Mouse (Mus musculus) left cerebral cortex, postnatal 4 days (tissue): ENCODE data around the gene Nbeal2. TPM values are rescaled to one million over a fixed set of nuclear protein-coding genes. Genes with fewer than 3 reads are reported as not detected.
"Not testable (repeated sequence)": the region's sequence is repeated elsewhere in the genome, so short reads cannot be mapped to it uniquely, and the experiment has no call there.

Experiments
- DNase-seq: peaks from one replicate; pipeline ENCODE4 v3.0.0-alpha.2; 2022
- intact Hi-C: fragments of 180-260 bp; cut with DNase I; formaldehyde crosslinking; loops from one replicate; pipeline ENCODE4 v1.15.1; 2025
- total RNA-seq, 2 experiments: library from RNA; stranded (reverse); gene quantifications; 2 replicates each; pipeline ENCODE4 v1.2.3; 2021

The Nbeal2 gene
- total RNA-seq = 10 to 100 TPM; 13.0 to 14.6 TPM

DNA sequence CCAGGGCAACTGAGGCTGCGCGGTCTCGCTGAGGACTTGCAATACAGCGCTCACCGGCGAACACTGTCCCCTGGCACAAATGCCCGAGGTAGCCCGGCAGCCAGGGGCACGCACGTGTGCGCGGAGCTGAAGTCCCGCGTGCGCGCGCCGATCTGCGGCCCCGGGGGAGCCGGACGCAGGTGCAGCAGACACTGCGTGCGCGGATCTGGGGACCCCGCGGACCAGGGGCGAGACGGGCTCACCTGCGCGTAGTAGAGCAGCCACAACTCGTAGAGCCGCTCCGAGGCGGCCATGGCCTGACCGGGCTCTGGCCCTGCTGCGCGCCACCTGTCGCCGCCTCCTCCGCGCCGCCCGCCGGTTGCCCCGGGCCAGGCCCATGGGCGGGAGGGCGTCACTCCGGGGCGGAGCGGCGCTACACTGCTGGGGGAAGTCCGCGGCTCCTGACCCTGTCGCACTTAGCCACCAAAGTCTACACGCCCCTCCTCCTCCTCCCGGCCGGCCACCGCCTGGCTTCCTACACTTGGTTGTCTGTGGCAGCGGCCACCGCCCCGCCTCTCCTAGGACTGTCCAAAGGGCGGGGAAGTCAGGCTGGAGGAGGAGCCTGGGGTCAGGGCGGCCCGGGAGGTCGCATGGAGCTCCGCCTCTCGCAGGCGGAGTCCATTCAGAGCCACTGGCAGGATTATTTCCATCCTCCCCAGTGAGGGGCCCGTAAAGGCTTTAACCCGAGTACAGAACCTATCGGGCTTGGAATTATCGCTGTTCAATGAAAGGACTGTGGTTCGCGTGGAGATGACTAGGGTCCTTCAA is at the start of gene Nbeal2:
Gene Nbeal2 (minus strand): TSS at position 507 of the 807 bp plus-strand sequence.
- peak; percentile 86 for DNase-seq
- intact Hi-C loops = no loop called here

GRCm38 (mm10) chr9:110702848-110703247 is 48.9 kb upstream of the Nbeal2 start:
- no peak for DNase-seq
- intact Hi-C loops = loop anchor here (10.0 kb wide), 1 partner anchor 258 kb away; no protein-coding TSS in a partner anchor

DNA sequence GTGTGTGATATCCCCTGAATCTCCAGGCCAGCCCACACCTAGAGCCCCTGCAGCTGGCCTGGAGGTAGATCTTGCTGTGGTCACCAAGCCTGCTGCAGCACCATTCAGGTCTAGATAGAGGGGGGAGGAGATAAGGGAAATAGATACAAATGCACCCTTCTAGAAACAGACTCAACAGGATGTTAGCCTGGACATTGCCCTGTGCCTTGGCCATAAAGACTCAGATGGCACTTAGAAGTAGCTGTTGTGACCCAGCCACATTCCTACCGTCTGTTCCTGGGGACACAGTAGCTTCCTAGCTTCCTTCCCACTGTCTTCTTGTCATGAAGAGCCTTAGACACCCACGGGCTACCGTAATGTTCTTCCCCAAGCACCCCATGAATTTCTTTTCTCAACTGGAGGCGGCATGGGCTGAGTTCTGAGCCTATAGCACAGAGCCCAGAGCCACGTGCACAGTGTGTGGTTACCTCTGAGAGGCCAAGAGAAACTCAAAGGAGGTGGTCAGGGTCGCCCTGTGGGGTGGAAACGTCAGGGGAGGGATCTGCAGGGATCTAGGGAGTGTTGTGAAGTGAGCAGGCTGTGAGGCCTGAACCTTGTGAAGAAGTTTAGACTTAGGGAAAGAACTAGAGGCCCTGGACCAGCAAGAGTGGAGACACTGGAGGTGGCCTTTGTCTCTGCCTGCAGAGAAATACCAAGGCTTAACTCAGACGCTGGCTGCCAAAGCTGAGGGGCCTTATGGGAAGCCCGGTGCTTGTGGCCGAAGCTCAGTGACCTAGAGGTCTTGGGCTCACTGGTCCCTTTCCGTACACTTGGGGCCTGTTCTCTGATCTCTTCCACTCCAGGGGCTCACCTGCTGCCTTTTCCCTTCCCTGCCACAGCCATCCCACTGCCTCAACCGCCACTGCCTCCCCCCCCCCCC is 47.4 kb upstream of the Nbeal2 start:
- intact Hi-C loops = loop anchor here (10.0 kb wide), 1 partner anchor 257 kb away; no protein-coding TSS in a partner anchor

DNA sequence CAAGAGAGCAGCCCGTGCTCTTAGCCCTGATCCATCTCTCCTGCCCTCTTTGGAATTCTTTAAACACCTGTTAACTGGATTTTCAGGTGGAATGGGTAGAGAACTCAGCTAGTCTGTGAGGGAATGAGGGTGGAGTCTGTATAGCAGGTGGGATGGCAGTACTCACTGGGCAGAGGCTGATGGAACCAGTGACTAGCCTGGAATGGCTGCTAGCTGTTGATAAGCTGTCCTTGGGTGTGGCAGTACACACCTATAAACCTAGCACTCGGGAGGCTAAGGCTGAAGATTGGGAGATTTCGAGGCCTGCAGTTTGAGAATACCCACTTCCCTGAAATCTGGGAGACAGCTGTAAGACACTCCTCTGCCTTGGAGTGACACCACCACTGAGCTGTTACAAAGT is 45.6 kb upstream of the Nbeal2 start:
- no peak for DNase-seq
- intact Hi-C loops = loop anchor here (5.0 kb wide), 1 partner anchor 62 kb away; no protein-coding TSS in a partner anchor

More for the DNA sequence above, 47.4 kb upstream of the Nbeal2 start:
- DNase-seq = no peak

DNA sequence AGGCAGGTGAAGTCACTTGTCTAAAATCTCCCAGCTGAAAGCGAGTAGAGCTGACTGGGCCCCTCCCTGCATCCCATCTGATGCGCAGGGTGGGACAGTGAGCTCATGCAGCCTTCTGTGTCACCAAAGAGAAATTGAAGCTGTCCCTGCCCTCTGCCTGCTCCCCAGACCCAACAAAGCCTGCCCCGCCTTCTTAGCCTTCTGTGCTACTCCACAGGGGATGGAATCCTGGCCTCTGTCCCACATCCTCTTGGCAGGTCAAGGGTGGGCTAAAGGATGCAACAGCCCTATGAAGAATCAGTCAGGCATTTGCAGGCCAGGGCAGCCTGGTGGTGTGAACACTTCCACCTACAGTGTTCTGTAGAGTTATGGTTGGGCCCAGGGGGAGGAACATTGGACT is 43.5 kb upstream of the Nbeal2 start:
- intact Hi-C loops = loop anchor here (5.0 kb wide), 1 partner anchor 60 kb away; no protein-coding TSS in a partner anchor
- DNase-seq = peak; percentile 61

GRCm38 (mm10) chr9:110696427-110696826 is 42.5 kb upstream of the Nbeal2 start:
- DNase-seq = no peak
- intact Hi-C loops = loop anchor here (5.0 kb wide), 1 partner anchor 59 kb away; no protein-coding TSS in a partner anchor

- intact Hi-C loops = loop anchor here (5.0 kb wide), 1 partner anchor 58 kb away; no protein-coding TSS in a partner anchor
- no peak for DNase-seq
Observed at GRCm38 (mm10) chr9:110695165-110695755, 41.3 kb upstream of the Nbeal2 start.

DNA sequence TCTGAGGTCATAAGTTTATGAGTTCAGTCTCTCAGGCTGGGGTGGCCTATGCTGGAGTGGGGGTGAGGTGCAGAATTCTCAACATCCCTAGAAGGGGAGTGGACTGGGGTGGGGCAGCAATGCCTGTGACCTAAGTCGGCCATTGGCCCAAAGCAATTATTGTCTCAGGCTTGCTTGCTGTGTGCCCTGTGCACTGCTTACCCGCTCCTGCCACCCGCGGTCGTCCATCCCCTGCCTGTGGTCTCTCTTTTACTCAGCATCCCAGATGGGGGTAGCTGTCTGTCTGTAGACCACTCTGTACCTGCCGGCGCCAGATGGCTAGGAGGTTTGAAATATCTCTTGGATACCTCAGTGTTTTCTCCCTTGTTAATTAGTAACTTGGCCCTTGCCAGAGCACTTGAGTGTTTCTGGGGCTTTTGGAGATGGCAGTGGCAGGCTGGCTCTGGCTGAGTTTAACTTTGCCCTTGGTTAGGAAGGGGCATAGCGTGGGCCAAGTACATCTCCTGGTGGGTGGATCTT is 35.4 kb upstream of the Nbeal2 start:
- no peak for DNase-seq
- intact Hi-C loops = no loop called here

GRCm38 (mm10) chr9:110687846-110688245 is 33.9 kb upstream of the Nbeal2 start:
- intact Hi-C loops = no loop called here
- no peak for DNase-seq

DNA sequence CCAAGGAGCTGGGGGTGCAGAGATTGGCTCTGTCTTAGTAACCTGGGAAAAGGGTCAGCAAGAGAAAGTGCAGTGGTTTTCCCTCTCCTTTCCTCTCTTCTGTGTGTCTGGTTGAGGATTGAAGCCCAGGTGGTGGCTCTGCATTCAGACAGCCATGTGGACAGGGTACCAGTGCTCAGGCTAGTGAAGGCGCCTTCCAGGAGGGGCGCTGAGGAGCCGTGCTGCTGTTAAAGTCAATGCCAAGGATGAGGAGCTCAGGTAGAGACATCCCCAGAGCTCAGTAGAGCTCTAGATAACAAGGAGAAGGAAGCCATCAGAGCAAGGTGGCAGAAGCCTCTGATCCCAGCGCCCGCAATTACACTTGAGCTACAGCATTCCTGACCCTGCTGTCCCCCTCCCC is 33.1 kb upstream of the Nbeal2 start:
- no peak for DNase-seq
- intact Hi-C loops = no loop called here

- DNase-seq = no peak
- intact Hi-C loops = no loop called here
Observed at GRCm38 (mm10) chr9:110686472-110686871, 32.5 kb upstream of the Nbeal2 start.

DNA sequence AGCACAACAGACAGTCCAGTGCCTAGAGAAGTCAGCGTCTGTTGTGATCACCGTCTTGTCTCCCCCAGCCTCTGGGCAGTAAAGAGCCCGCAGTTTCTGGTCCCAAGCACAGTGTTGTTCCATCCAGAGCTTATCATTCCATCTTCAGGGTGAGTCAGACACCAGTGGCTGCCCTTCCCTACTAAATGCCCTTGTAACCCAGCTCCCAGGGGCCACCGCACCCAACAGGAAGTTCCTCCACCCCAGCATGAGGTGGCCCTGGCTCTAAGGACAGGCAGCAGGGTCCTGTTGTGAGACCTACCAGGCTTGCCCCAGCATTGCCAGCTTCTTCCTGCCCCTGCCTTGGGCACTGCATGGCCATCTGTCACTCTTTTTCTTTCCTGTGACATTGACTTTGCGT is 31.6 kb upstream of the Nbeal2 start:
- no peak for DNase-seq
- intact Hi-C loops = no loop called here

GRCm38 (mm10) chr9:110685187-110685586 is 31.2 kb upstream of the Nbeal2 start:
- no peak for DNase-seq
- intact Hi-C loops = no loop called here

- intact Hi-C loops = no loop called here
- peak; percentile 92 for DNase-seq
Observed at GRCm38 (mm10) chr9:110684100-110684831, 30.3 kb upstream of the Nbeal2 start.

DNA sequence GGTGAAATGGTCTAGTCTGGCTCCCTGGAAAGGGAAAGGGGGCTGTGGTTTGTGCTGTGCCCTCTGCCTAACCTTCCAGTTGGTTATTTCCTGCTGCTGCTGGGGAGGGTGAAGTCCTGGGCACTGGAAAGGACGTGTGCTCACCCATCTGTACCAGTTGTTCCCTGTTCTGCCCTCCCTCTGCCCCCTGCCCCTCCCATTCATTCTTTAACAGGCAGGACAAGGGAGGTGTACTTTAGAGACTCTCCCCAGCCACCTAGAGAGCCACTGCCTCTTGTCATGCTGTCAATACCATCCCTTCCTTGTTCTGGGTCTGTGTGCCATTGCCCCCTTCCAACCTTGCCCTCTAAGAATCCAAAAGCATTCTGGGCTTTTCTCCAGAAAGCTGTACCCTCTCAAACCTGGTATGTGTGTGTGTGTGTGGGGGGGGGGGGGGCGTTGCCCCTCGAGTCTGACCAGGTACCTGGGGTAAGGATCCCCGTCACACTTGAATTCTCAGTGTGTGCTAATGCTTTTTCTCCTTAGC is 29.7 kb upstream of the Nbeal2 start:
- intact Hi-C loops = no loop called here
- no peak for DNase-seq

- intact Hi-C loops, DNase-seq: not testable (repeated sequence)
Observed at GRCm38 (mm10) chr9:110682697-110683096, 28.7 kb upstream of the Nbeal2 start.

DNA sequence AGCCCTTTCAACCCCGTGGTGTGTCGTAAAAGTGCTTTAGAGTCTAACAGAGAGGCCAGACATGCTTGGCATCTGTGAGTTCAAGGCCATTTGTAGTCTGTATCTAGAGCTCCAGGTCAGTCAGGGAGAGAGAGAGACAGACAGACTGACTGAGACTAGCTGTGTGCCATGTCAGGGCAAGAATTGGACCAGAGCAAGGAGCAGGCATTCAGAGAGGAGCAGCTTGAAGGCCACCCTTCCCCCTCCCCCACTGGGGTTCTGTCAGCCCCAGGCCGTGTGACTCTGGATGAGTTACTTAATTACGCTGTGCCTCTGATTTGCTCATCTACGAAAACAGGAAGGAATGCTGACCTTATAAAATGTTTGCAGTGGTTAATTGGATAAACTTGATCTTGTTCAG is 28.3 kb upstream of the Nbeal2 start:
- peak; percentile 53 for DNase-seq
- intact Hi-C loops = no loop called here

- peak; percentile 65 for DNase-seq
Observed at GRCm38 (mm10) chr9:110681817-110682216, 27.9 kb upstream of the Nbeal2 start.

GRCm38 (mm10) chr9:110680736-110681507 is 27.0 kb upstream of the Nbeal2 start:
- no peak for DNase-seq

More at GRCm38 (mm10) chr9:110681817-110682216, 27.9 kb upstream of the Nbeal2 start:
- intact Hi-C loops = no loop called here

More at GRCm38 (mm10) chr9:110680736-110681507, 27.0 kb upstream of the Nbeal2 start:
- intact Hi-C loops = no loop called here
